Mouse (Mus musculus): ENCODE results near the gene Ralgapa2.

The Ralgapa2 gene

GRCm38 (mm10) chr2:146255636-146256035 lies 256.5 kb downstream of the Ralgapa2 start:
- DNase-seq: no peak

GRCm38 (mm10) chr2:146254387-146254786 lies 257.8 kb downstream of the Ralgapa2 start:
- DNase-seq: no peak

- DNase-seq: peak in 1 of 2 experiments; percentile 21
Observed at GRCm38 (mm10) chr2:146250236-146250904, 261.8 kb downstream of the Ralgapa2 start.

- DNase-seq: no peak
Observed at GRCm38 (mm10) chr2:146249033-146249432, 263.1 kb downstream of the Ralgapa2 start.

- DNase-seq: no peak
Observed at GRCm38 (mm10) chr2:146247576-146247975, 264.6 kb downstream of the Ralgapa2 start.

- no peak for DNase-seq
Observed at GRCm38 (mm10) chr2:146246409-146247075, 265.6 kb downstream of the Ralgapa2 start.

GRCm38 (mm10) chr2:146245401-146245800 lies 266.7 kb downstream of the Ralgapa2 start:
- no peak for DNase-seq

- DNase-seq: no peak
Observed at GRCm38 (mm10) chr2:146244049-146244448, 268.1 kb downstream of the Ralgapa2 start.

- no peak for DNase-seq
Observed at GRCm38 (mm10) chr2:146239196-146239747, 272.9 kb downstream of the Ralgapa2 start.

GRCm38 (mm10) chr2:146231485-146231884 lies 280.7 kb downstream of the Ralgapa2 start:
- DNase-seq: no peak

- DNase-seq: no peak
Observed at GRCm38 (mm10) chr2:146228435-146228834, 283.7 kb downstream of the Ralgapa2 start.

GRCm38 (mm10) chr2:146227646-146228045 lies 284.5 kb downstream of the Ralgapa2 start:
- no peak for DNase-seq

GRCm38 (mm10) chr2:146226484-146226883 lies 285.7 kb downstream of the Ralgapa2 start:
- DNase-seq: no peak

- no peak for DNase-seq
Observed at GRCm38 (mm10) chr2:146225818-146226217, 286.3 kb downstream of the Ralgapa2 start.

GRCm38 (mm10) chr2:146224141-146224540 lies 288.0 kb downstream of the Ralgapa2 start:
- no peak for DNase-seq

- DNase-seq: peak in 1 of 2 experiments; percentile 58
Observed at GRCm38 (mm10) chr2:146223176-146223905, 288.8 kb downstream of the Ralgapa2 start.

GRCm38 (mm10) chr2:146222279-146223175 lies 289.6 kb downstream of the Ralgapa2 start:
- DNase-seq: peak; percentile 40 to 47

GRCm38 (mm10) chr2:146221929-146222278 lies 290.2 kb downstream of the Ralgapa2 start:
- peak; percentile 40 to 50 for DNase-seq

- peak; percentile 60 to 67 for DNase-seq
Observed at GRCm38 (mm10) chr2:146221076-146221928, 290.8 kb downstream of the Ralgapa2 start, which contains the start of gene Insm1. Insm1 (plus strand) TSS chr2:146221921.

- DNase-seq: peak in 1 of 2 experiments; percentile 19
Observed at GRCm38 (mm10) chr2:146220591-146221075, 291.5 kb downstream of the Ralgapa2 start.

- DNase-seq: no peak
Observed at GRCm38 (mm10) chr2:146219791-146220190, 292.4 kb downstream of the Ralgapa2 start.

Measured in cerebellum, postnatal 25 days (tissue).